Comparison of ENCODE assay signal across 24 mouse cellular contexts in the genomic region with DNA sequence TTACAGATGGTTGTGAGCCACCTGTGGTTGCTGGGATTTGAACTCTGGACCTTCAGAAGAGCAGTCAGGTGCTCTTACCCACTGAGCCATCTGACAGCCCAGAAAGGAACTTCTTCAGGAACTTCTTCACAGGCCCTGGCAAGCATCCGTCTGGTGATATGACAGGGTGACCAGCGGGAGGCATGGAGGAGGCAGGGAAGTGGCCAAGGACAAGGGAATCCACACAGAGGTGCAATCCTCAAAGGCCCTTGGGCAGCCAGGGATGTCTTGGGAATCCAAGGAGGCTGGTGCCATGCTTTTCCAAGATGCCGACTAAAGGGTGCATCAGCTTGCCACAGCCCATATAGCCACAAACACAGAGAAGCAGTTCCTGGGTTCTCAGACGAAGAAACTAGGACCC. TPM values are rescaled to one million over a fixed set of nuclear protein-coding genes. Genes with fewer than 3 reads are reported as not detected.
"Had no signal": no experiment of that assay in that cellular context is flagged by ENCODE, and none has a peak within 500 bp of the region (broad histone marks: within the 10 kb centered on the region; RNA-seq: fewer than 3 reads in every experiment).

No protein-coding gene starts in this region.

- H3K27me3 ChIP-seq: forebrain, embryonic 15.5 days had no signal

- DNase-seq: cerebellum, adult 2 months; cerebellum, adult 8-10 months; cerebellum, adult 9-10 months; cerebellum, adult 9-11 months; cerebellum, postnatal 10 days; cerebellum, postnatal 14 days; cerebellum, postnatal 25 days; cerebellum, postnatal 36 days; embryo, embryonic 11 days; forebrain, postnatal 0 days; gastrocnemius, postnatal 14 days; gastrocnemius, postnatal 25 days; gastrocnemius, postnatal 36 days; heart, adult 18-20 months; heart, adult 2 months had no signal

- H3K4me3 ChIP-seq: embryonic facial prominence, embryonic 12.5 days; embryonic facial prominence, embryonic 13.5 days; embryonic facial prominence, embryonic 15.5 days; erythroblast, embryonic 14.5 days; forebrain, embryonic 10.5 days; forebrain, embryonic 12.5 days; forebrain, embryonic 13.5 days; forebrain, embryonic 15.5 days; heart, adult 2 months had no signal

- H3K4me1 ChIP-seq: embryonic facial prominence, embryonic 12.5 days had no signal

- H3K27ac ChIP-seq: embryonic facial prominence, embryonic 13.5 days; forebrain, embryonic 12.5 days; forebrain, embryonic 13.5 days; forebrain, embryonic 15.5 days had no signal

- H3K36me3 ChIP-seq: embryonic facial prominence, embryonic 10.5 days; embryonic facial prominence, embryonic 12.5 days; embryonic facial prominence, embryonic 13.5 days; embryonic facial prominence, embryonic 15.5 days; forebrain, embryonic 10.5 days; forebrain, embryonic 12.5 days; forebrain, embryonic 15.5 days had no signal

RNA-seq across cellular contexts. Expression of gene Neurl1b, which starts 53.0 kb away (rescaled TPM):
- polyA plus RNA-seq: erythroblast, embryonic 14.5 days had no signal
